Mouse (Mus musculus) cerebellum, adult 11 months (tissue): ENCODE data around the gene Fbxo42.

Source experiments
- DNase-seq: peaks from one replicate; pipeline ENCODE4 v3.0.0; 2022

Fbxo42 gene

GRCm38 (mm10) chr4:141222752-141223151 lies 75.0 kb downstream of the Fbxo42 start:
- no peak for DNase-seq

- no peak for DNase-seq
Measured at GRCm38 (mm10) chr4:141228687-141229086, 81.0 kb downstream of the Fbxo42 start.

- no peak for DNase-seq
Measured at GRCm38 (mm10) chr4:141233196-141233595, 85.5 kb downstream of the Fbxo42 start.

- no peak for DNase-seq
Measured at GRCm38 (mm10) chr4:141235537-141236111, 87.9 kb downstream of the Fbxo42 start.

GRCm38 (mm10) chr4:141236856-141237255 lies 89.1 kb downstream of the Fbxo42 start:
- no peak for DNase-seq

GRCm38 (mm10) chr4:141238492-141239387 lies 91.0 kb downstream of the Fbxo42 start:
- no peak for DNase-seq

- DNase-seq = peak; percentile 23
Measured at GRCm38 (mm10) chr4:141239388-141240125, 91.8 kb downstream of the Fbxo42 start, which contains the start of gene Arhgef19. TSS of gene Arhgef19 (plus strand) at chr4:141239499.

GRCm38 (mm10) chr4:141240617-141241016 lies 92.9 kb downstream of the Fbxo42 start:
- no peak for DNase-seq

GRCm38 (mm10) chr4:141241861-141242260 lies 94.1 kb downstream of the Fbxo42 start:
- no peak for DNase-seq

GRCm38 (mm10) chr4:141242651-141243241 lies 95.0 kb downstream of the Fbxo42 start:
- no peak for DNase-seq

- no peak for DNase-seq
Measured at GRCm38 (mm10) chr4:141243636-141244035, 95.9 kb downstream of the Fbxo42 start.

- no peak for DNase-seq
Measured at GRCm38 (mm10) chr4:141244401-141244800, 96.7 kb downstream of the Fbxo42 start.

- DNase-seq = peak; percentile 29
Measured at GRCm38 (mm10) chr4:141244931-141245425, 97.3 kb downstream of the Fbxo42 start.

- DNase-seq = no peak
Measured at GRCm38 (mm10) chr4:141246089-141246997, 98.6 kb downstream of the Fbxo42 start.

- no peak for DNase-seq
Measured at GRCm38 (mm10) chr4:141246998-141247350, 99.3 kb downstream of the Fbxo42 start.

- DNase-seq = no peak
Measured at GRCm38 (mm10) chr4:141247776-141248613, 100.3 kb downstream of the Fbxo42 start.

GRCm38 (mm10) chr4:141248614-141248978 lies 100.9 kb downstream of the Fbxo42 start:
- DNase-seq = no peak

GRCm38 (mm10) chr4:141249383-141249782 lies 101.7 kb downstream of the Fbxo42 start:
- DNase-seq = no peak

- DNase-seq = no peak
Measured at GRCm38 (mm10) chr4:141251071-141251470, 103.4 kb downstream of the Fbxo42 start.

- no peak for DNase-seq
Measured at GRCm38 (mm10) chr4:141252641-141253040, 104.9 kb downstream of the Fbxo42 start.
